Mouse (Mus musculus) thymus, adult 2 months (tissue): Measurements from ENCODE around the gene Rab17.

ENCODE experiments used
- CTCF ChIP-seq: fragments of 200-500 bp; IDR thresholded peaks from 2 replicates; pipeline ENCODE4 v1.5.1; 2012; ENCODE audit warnings: mild to moderate bottlenecking, control low read depth, low read length, moderate library complexity, borderline replicate concordance; ENCODE audit not compliant: control insufficient read depth, poor library complexity, insufficient read depth; ENCODE audit errors: extremely low read depth
- POLR2A ChIP-seq: fragments of 200-500 bp; IDR thresholded peaks from 2 replicates; pipeline ENCODE4 v1.6.1; 2012; ENCODE audit warnings: mild to moderate bottlenecking, low read length, control low read depth, moderate library complexity; ENCODE audit not compliant: control insufficient read depth, poor library complexity, insufficient read depth; ENCODE audit errors: extremely low read depth

GRCm38 (mm10) chr1:91001101-91001500 lies 31.6 kb upstream of the Rab17 start:
- no peak for TF ChIP-seq CTCF
- no peak for TF ChIP-seq POLR2A
